Mouse (Mus musculus): ENCODE data around the gene Ube2e1. TPM values are rescaled to one million over a fixed set of nuclear protein-coding genes. Genes with fewer than 3 reads are reported as not detected.

Gene Ube2e1
- polyA plus RNA-seq, 1 experiment from 2014 or later: 19.3 TPM

DNA sequence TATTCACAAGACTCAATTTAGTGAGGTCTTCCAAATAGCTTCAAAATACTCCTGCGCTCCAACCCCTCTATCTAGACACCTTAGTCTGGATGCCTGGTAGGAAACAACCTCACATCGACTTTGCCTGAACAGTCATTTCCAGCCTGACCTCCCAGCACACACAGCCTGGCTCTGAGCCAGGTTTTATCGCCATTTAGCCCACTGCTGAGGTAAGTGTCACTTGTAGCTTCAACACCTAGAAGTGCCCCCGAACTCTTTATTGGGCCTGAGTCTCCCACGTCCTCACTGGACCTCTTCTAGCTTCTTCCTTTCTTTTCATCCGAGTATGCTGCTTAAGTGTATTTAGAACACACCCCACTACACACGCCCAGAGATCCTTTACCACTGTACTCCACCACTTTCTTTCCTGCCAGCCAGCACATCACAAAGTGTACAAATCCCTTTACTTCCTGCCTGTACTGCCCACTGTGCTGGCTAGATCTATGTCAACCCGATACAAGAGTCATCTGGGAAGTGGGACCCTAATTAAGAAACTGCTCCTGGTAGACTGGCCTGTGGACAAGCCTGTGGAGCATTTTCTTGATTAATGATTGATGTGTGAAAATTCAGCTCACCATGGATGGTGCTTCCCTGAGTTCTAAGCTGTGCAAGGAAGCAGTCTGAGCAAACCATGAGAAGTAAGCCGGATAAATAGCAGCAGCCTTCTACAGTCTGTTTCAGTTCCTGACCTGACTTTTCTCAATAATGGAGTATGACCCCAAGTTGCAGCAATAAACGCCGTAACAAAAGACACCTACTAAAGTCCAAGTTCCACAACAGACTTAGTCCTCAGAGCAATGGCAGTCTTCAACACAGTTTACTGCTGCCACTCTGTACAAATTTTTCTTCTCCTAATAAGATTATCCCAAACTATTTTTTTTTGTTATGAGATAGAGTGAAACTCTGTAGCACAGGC is 13.9 kb downstream of the Ube2e1 start:
- Histone ChIP-seq H3K9ac (ENCODE audit: low read length) (no peak overlapping the region), H3K27me3 (ENCODE audit: control insufficient read depth, insufficient read depth, low read length) (0 out of 2 replicates have a peak, but pooled peaks cover 4% of the 10 kb centered on the region), H3K9me3 (ENCODE audit: control insufficient read depth, low read length) (no peaks in the 10 kb centered on the region), H3K4me3 (ENCODE audit: control insufficient read depth in 1 of 2, insufficient read depth in 1 of 2, low read depth in 1 of 2, low read length in 2 of 2) (no peak overlapping the region), H3K27ac (replicated peaks in 1 of 2; ENCODE audit: control insufficient read depth in 1 of 2, insufficient read depth in 1 of 2, low read depth in 2 of 2, low read length in 2 of 2) (no peak overlapping the region), H3K4me1 (ENCODE audit: control insufficient read depth in 2 of 2, insufficient read depth in 2 of 2, low read length in 2 of 2) (peaks cover 4 to 11% of the 10 kb centered on the region in 2 experiments; a peak in 3 of 4 replicates), H3K36me3 (ENCODE audit: control insufficient read depth, insufficient read depth, low read length) (peaks cover 9% of the 10 kb centered on the region), H3K4me2 (ENCODE audit: low read length) (peak overlapping the region; percentile 46)
- 32% methylated on average over 11 of the region's 11 CpGs for WGBS
- ATAC-seq (ENCODE audit: insufficient number of reproducible peaks, insufficient read depth, low FRiP score, low read depth): peak; percentile 43; the same call in 1 of the 2 replicates

DNA sequence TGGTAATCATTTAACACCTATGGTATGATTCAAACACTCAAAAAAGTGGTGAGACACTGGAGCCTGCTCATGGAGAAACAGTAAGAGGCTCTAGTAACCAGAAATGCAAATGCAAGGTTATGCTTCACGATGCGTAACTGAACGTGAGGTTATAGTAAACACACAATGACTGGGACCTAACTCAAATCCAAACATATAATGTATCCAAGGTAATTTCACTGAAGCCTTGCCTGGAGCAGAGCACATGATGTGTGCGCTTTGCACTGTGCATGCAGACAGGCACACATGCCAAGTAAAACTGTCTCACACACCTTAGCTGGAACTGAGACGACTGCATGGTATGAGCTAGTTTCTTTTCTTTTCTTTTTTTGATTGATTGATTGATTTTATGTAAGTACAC is 27.5 kb downstream of the Ube2e1 start:
- 94% methylated on average over 5 of the region's 5 CpGs for WGBS

DNA sequence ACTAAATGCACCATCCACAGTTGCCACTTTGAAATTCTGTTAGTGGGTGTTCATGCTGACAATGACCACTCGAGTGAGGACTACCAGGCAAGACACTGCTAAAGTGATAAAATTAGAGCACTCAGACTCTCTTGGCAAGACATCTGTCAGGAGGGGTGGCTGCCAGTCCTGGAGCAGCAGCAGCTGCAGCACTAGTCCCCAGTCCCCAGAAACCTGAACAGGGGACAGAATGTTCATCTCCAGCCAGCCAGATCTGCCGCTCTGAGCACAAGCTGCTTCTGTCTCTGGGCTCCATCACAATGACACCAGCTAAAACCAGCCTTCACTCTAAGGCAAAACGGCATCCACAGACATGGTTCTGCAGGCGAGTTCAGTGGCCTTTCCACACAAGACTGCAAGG is 28.4 kb downstream of the Ube2e1 start:
- Histone ChIP-seq H3K27me3 (ENCODE audit: control insufficient read depth, insufficient read depth, low read length) (no peaks in the 10 kb centered on the region), H3K4me3 (ENCODE audit: control insufficient read depth in 1 of 2, insufficient read depth in 1 of 2, low read depth in 1 of 2, low read length in 2 of 2) (no peak overlapping the region), H3K4me1 (ENCODE audit: control insufficient read depth in 2 of 2, insufficient read depth in 2 of 2, low read length in 2 of 2) (peaks cover 7 to 29% of the 10 kb centered on the region in 2 experiments), H3K9ac (ENCODE audit: low read length) (peak overlapping the region; percentile 11; the same call in 1 of the 2 replicates), H3K4me2 (ENCODE audit: low read length) (no peak overlapping the region), H3K36me3 (ENCODE audit: control insufficient read depth, insufficient read depth, low read length) (no peaks in the 10 kb centered on the region), H3K9me3 (ENCODE audit: control insufficient read depth, low read length) (no peaks in the 10 kb centered on the region), H3K27ac (replicated peaks in 1 of 2; ENCODE audit: control insufficient read depth in 1 of 2, insufficient read depth in 1 of 2, low read depth in 2 of 2, low read length in 2 of 2) (peak overlapping the region in 1 of 2 experiments; percentile 44; a peak in 1 of 4 replicates)
- ATAC-seq (ENCODE audit: insufficient number of reproducible peaks, insufficient read depth, low FRiP score, low read depth): 0 out of 2 replicates have a peak, but pooled peaks have one; percentile 54
- 25% methylated on average over 4 of the region's 4 CpGs for WGBS

More for the DNA sequence above, 27.5 kb downstream of the Ube2e1 start:
- Histone ChIP-seq H3K4me1 (ENCODE audit: control insufficient read depth in 2 of 2, insufficient read depth in 2 of 2, low read length in 2 of 2) (peaks cover 7 to 29% of the 10 kb centered on the region in 2 experiments), H3K27me3 (ENCODE audit: control insufficient read depth, insufficient read depth, low read length) (no peaks in the 10 kb centered on the region), H3K9me3 (ENCODE audit: control insufficient read depth, low read length) (no peaks in the 10 kb centered on the region), H3K9ac (ENCODE audit: low read length) (no peak overlapping the region; the same call in 1 of the 2 replicates), H3K4me3 (ENCODE audit: control insufficient read depth in 1 of 2, insufficient read depth in 1 of 2, low read depth in 1 of 2, low read length in 2 of 2) (no peak overlapping the region), H3K4me2 (ENCODE audit: low read length) (no peak overlapping the region), H3K27ac (replicated peaks in 1 of 2; ENCODE audit: control insufficient read depth in 1 of 2, insufficient read depth in 1 of 2, low read depth in 2 of 2, low read length in 2 of 2) (no peak overlapping the region), H3K36me3 (ENCODE audit: control insufficient read depth, insufficient read depth, low read length) (no peaks in the 10 kb centered on the region)
- no peak for ATAC-seq (ENCODE audit: insufficient number of reproducible peaks, insufficient read depth, low FRiP score, low read depth)

GRCm38 (mm10) chr14:18302750-18303149 is 28.9 kb downstream of the Ube2e1 start:
- H3K4me1 ChIP-seq (ENCODE audit: control insufficient read depth in 2 of 2, insufficient read depth in 2 of 2, low read length in 2 of 2): peaks cover 7 to 29% of the 10 kb centered on the region in 2 experiments
- WGBS: 57% methylated on average over 3 of the region's 3 CpGs
- no peak overlapping the region for H3K9ac ChIP-seq (ENCODE audit: low read length)
- no peak overlapping the region for H3K4me3 ChIP-seq (ENCODE audit: control insufficient read depth in 1 of 2, insufficient read depth in 1 of 2, low read depth in 1 of 2, low read length in 2 of 2)
- no peaks in the 10 kb centered on the region for H3K27me3 ChIP-seq (ENCODE audit: control insufficient read depth, insufficient read depth, low read length)
- H3K36me3 ChIP-seq (ENCODE audit: control insufficient read depth, insufficient read depth, low read length): no peaks in the 10 kb centered on the region
- H3K27ac ChIP-seq (replicated peaks in 1 of 2; ENCODE audit: control insufficient read depth in 1 of 2, insufficient read depth in 1 of 2, low read depth in 2 of 2, low read length in 2 of 2): no peak overlapping the region
- no peaks in the 10 kb centered on the region for H3K9me3 ChIP-seq (ENCODE audit: control insufficient read depth, low read length)
- no peak for ATAC-seq (ENCODE audit: insufficient number of reproducible peaks, insufficient read depth, low FRiP score, low read depth)
- no peak overlapping the region for H3K4me2 ChIP-seq (ENCODE audit: low read length)

DNA sequence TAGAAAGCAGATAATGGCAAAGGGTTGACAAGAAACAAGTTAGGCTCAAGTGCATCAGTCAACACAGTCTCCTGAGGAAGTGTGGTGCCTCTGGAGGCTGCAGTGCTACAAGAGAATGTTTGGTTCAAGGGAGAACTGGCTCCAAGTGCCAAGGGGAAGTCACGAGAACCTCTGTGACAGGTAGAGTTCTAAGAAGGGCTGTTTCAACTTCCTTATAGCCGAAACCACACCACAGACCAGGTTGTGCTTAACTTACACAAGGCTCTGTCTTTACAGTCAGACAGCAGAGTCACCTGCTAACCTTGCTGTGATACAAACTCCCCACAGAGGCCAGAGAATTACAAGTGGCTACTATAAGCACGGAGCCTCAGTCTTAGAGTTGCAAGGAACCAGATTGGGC is 30.1 kb downstream of the Ube2e1 start:
- Histone ChIP-seq H3K27ac (replicated peaks in 1 of 2; ENCODE audit: control insufficient read depth in 1 of 2, insufficient read depth in 1 of 2, low read depth in 2 of 2, low read length in 2 of 2) (no peak overlapping the region), H3K9ac (ENCODE audit: low read length) (no peak overlapping the region), H3K36me3 (ENCODE audit: control insufficient read depth, insufficient read depth, low read length) (no peaks in the 10 kb centered on the region), H3K9me3 (ENCODE audit: control insufficient read depth, low read length) (no peaks in the 10 kb centered on the region), H3K4me1 (ENCODE audit: control insufficient read depth in 2 of 2, insufficient read depth in 2 of 2, low read length in 2 of 2) (peaks cover 7 to 29% of the 10 kb centered on the region in 2 experiments), H3K27me3 (ENCODE audit: control insufficient read depth, insufficient read depth, low read length) (no peaks in the 10 kb centered on the region), H3K4me2 (ENCODE audit: low read length) (no peak overlapping the region), H3K4me3 (ENCODE audit: control insufficient read depth in 1 of 2, insufficient read depth in 1 of 2, low read depth in 1 of 2, low read length in 2 of 2) (no peak overlapping the region)
- ATAC-seq (ENCODE audit: insufficient number of reproducible peaks, insufficient read depth, low FRiP score, low read depth): no peak
- WGBS: 22% methylated on average over 3 of the region's 3 CpGs

DNA sequence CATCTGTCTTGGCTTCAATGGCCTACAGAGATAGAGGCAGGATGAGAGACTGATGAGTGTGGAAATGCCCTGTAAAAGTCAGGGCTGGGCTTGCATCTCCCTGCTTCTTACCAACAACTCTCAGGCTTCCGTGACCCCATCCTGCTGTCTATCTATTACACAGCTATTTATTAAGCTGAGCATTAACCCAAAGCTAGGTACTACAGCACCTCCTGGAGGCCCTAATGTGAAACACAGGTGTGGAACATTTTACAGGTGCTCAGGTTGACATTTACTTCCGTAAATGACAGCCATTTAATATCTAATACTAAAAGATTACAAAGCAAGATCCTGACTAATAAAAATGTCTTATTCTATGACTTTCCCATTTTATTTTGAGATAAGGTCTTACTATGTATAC is 31.0 kb downstream of the Ube2e1 start:
- Histone ChIP-seq H3K4me2 (ENCODE audit: low read length) (no peak overlapping the region), H3K4me3 (ENCODE audit: control insufficient read depth in 1 of 2, insufficient read depth in 1 of 2, low read depth in 1 of 2, low read length in 2 of 2) (no peak overlapping the region), H3K27me3 (ENCODE audit: control insufficient read depth, insufficient read depth, low read length) (no peaks in the 10 kb centered on the region), H3K9ac (ENCODE audit: low read length) (no peak overlapping the region), H3K27ac (replicated peaks in 1 of 2; ENCODE audit: control insufficient read depth in 1 of 2, insufficient read depth in 1 of 2, low read depth in 2 of 2, low read length in 2 of 2) (no peak overlapping the region), H3K4me1 (ENCODE audit: control insufficient read depth in 2 of 2, insufficient read depth in 2 of 2, low read length in 2 of 2) (peaks cover 7 to 29% of the 10 kb centered on the region in 2 experiments), H3K36me3 (ENCODE audit: control insufficient read depth, insufficient read depth, low read length) (no peaks in the 10 kb centered on the region), H3K9me3 (ENCODE audit: control insufficient read depth, low read length) (no peaks in the 10 kb centered on the region)
- no peak for ATAC-seq (ENCODE audit: insufficient number of reproducible peaks, insufficient read depth, low FRiP score, low read depth)
- WGBS: 75% methylated on average over 2 of the region's 2 CpGs

GRCm38 (mm10) chr14:18298874-18299273 is 32.8 kb downstream of the Ube2e1 start:
- ATAC-seq (ENCODE audit: insufficient number of reproducible peaks, insufficient read depth, low FRiP score, low read depth): no peak
- no peaks in the 10 kb centered on the region for H3K9me3 ChIP-seq (ENCODE audit: control insufficient read depth, low read length)
- WGBS: 93% methylated on average over 2 of the region's 2 CpGs
- H3K27ac ChIP-seq (replicated peaks in 1 of 2; ENCODE audit: control insufficient read depth in 1 of 2, insufficient read depth in 1 of 2, low read depth in 2 of 2, low read length in 2 of 2): no peak overlapping the region
- H3K27me3 ChIP-seq (ENCODE audit: control insufficient read depth, insufficient read depth, low read length): no peaks in the 10 kb centered on the region
- H3K36me3 ChIP-seq (ENCODE audit: control insufficient read depth, insufficient read depth, low read length): no peaks in the 10 kb centered on the region
- H3K9ac ChIP-seq (ENCODE audit: low read length): no peak overlapping the region
- H3K4me2 ChIP-seq (ENCODE audit: low read length): no peak overlapping the region
- H3K4me1 ChIP-seq (ENCODE audit: control insufficient read depth in 2 of 2, insufficient read depth in 2 of 2, low read length in 2 of 2): peaks cover 7 to 24% of the 10 kb centered on the region in 2 experiments
- no peak overlapping the region for H3K4me3 ChIP-seq (ENCODE audit: control insufficient read depth in 1 of 2, insufficient read depth in 1 of 2, low read depth in 1 of 2, low read length in 2 of 2)

Data from heart, embryonic 14.5 days (tissue).